Mouse (Mus musculus): ENCODE results near the gene Camk2n2.

DNA sequence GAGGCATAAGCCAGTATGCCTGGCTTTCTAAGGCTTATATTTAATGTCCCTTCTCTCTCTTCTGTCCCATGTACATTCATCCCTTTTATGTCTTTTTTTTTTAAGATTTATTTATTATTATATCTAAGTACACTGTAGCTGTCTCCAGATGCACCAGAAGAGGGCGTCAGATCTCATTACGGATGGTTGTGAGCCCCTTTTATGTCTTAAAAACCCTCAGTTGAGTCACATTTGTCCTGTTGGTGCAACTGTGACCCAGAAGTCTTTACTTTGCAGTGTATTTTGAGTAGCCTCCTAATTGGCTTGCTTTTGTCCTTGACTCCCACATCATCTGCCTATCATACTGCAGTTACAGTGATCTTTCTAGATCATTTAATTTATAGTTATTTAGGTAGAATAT, 32.2 kb upstream of the Camk2n2 start:
- TF ChIP-seq CTCF (IDR thresholded peaks at IDR 0.05; ENCODE audit: low read depth), result no peak
- no peak for TF ChIP-seq EP300 (IDR thresholded peaks at IDR 0.05; ENCODE audit: low read depth)

Measured in liver, embryonic 14.5 days (tissue).